Mouse (Mus musculus): Measurements from ENCODE around the gene Gm20388.

- TF ChIP-seq POLR2A (IDR thresholded peaks at IDR 0.05; ENCODE audit: extremely low read depth, insufficient read depth, low read length) (no peak), CTCF (IDR thresholded peaks at IDR 0.05; ENCODE audit: extremely low read depth, insufficient read depth, low read length) (no peak)
Observed at GRCm38 (mm10) chr8:122028116-122028515, 2117.5 kb downstream of the Gm20388 start.

Data from cortical plate, adult 2 months (tissue).